Comparison of ENCODE assay signal across 16 mouse cellular contexts in the genomic region with DNA sequence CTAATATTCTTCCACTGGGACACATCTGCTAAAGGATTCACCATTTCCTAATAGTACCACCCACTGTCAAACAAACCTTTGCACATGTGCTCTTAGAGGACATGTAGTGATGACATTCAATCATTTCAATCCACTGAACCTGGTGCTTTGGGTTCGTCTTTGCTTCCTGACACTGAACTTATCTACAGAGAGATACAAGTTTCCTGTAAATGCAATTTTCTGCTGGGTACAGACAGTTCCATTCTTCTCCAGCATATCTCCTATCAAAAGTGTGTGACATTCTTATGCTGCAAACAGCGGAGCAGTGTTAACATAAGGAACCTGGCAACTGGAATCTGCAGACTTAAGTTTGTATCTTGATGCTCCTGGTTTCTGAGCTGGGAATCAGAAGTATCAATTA.
"Had no signal": no experiment of that assay in that cellular context is flagged by ENCODE, and none has a peak within 500 bp of the region (broad histone marks: within the 10 kb centered on the region; RNA-seq: fewer than 3 reads in every experiment).

No protein-coding gene starts in this region.

- H3K27me3 ChIP-seq: neural tube, embryonic 13.5 days; neural tube, embryonic 15.5 days; stomach, embryonic 15.5 days had no signal

- H3K27ac ChIP-seq: neural tube, embryonic 13.5 days; neural tube, embryonic 15.5 days; stomach, embryonic 15.5 days; stomach, postnatal 0 days had no signal

- H3K36me3 ChIP-seq: neural tube, embryonic 13.5 days; neural tube, embryonic 15.5 days; stomach, embryonic 15.5 days had no signal

- DNase-seq: retina, postnatal 1 day; right cerebral cortex, adult 18-20 months; right cerebral cortex, postnatal 14 days; right cerebral cortex, postnatal 25 days; right cerebral cortex, postnatal 4 days; spleen, adult 18-20 months; thymus, adult 18-20 months; thymus, adult 2 months; thymus, postnatal 14 days; thymus, postnatal 25 days; thymus, postnatal 36 days; thymus, postnatal 4 days had no signal

- H3K4me3 ChIP-seq: neural tube, embryonic 13.5 days; neural tube, embryonic 15.5 days; stomach, embryonic 15.5 days had no signal

- H3K4me2 ChIP-seq: neural tube, embryonic 13.5 days; neural tube, embryonic 15.5 days; stomach, embryonic 15.5 days had no signal

- H3K9me3 ChIP-seq: neural tube, embryonic 13.5 days; neural tube, embryonic 15.5 days; stomach, embryonic 15.5 days had no signal

- H3K4me1 ChIP-seq: neural tube, embryonic 13.5 days; neural tube, embryonic 15.5 days; stomach, embryonic 15.5 days had no signal

- H3K9ac ChIP-seq: neural tube, embryonic 13.5 days; neural tube, embryonic 15.5 days; stomach, embryonic 15.5 days had no signal
